Mouse (Mus musculus) c-Kit-positive CD71-positive TER-119-positive erythroid progenitor cells, embryonic 14.5 days (primary cell): Measurements from ENCODE around the gene Mical3.

Experiments used
- DNase-seq: peaks from one replicate; pipeline ENCODE4 v3.0.0-alpha.2; 2013; ENCODE audit warnings: low spot score

Gene Mical3

GRCm38 (mm10) chr6:121145906-121146305 is 15.1 kb upstream of the Mical3 start:
- DNase-seq, result no peak

DNA sequence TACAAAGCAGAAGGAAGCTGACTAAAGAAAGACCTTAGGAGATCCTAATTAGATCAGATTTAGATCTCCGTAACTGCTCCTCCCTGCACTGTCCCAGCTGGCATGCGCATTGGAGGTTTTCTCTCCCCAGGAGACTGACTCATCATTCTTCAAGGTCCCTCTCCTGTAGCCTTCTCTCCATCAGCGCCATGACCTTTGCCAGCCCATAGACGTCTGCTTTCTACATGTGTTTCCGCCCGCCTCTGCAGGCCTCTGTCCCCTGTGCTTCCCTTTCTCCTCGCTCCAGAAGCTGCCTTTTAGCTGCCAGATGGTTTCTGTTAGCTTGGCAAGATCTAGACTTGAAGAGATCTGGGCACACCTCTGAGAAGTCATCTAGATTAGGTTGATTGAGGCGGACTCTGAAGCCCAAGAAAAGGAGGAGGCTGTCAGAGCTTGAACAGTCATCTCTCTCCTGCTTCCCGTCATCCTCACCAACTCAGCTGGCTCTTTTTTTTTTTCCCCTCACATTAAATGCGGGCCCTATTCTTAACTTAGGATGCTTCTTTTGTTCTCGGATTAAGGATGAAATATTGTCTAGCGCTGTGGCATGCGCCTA is 14.3 kb upstream of the Mical3 start:
- DNase-seq, result no peak

DNA sequence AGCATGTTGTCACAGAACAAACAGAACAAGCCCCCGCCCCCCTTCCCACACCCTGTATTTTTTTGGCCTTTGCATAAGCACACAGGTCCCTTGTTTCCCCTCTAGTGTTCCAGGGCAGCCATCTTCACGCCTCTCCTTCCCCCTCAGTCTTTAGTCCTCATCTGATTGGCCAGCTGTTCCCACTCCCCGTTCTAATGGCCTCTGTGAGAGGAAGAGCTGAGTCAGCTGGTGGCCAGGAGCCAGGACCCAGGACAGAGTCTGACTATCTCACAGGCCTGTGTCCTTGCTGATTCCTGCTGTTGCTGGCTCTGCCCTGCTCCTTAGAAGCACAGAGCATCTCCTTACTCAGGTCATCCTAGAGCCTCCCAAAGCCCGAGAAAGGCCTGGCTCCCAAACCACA is 13.3 kb upstream of the Mical3 start:
- DNase-seq, result no peak

GRCm38 (mm10) chr6:121143439-121143838 is 12.6 kb upstream of the Mical3 start:
- DNase-seq, result no peak

DNA sequence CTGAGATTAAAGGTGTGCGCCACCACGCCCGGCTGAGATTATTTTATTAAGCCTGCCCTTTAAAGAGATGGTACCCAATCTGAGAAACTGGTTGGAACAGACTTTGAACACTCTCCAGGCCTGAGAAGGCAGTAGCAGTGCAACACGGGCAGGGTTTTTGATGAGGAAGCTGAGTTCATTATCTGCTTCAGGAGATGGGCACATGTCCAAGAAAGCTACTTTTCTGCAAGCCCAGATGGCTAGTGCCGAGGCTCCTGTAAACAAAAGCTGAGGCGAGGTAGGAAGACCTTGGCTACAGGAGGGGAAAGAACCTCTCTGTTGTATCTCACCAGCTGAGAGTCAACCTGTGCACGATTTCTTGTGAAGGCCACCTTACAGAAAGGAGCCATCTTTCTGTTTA is 11.5 kb upstream of the Mical3 start:
- DNase-seq, result no peak

DNA sequence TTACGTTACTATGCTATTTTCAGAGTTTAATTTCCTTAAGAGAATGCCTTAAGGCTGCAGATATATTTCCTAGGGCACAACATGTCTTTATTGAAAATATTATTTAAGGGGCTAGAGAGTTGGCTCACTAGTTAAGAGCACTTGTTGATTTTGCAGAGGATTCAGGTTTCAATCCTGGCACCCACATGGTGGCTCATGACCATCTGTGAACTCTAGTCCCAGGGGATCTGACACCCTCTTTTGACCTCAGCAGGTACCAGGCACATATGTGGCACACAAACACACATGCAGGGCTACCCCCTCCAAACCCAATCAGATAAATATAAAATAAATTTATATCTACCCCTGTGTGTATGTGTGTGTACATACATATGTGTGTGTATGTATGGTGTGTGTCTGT is 8.5 kb upstream of the Mical3 start:
- no peak for DNase-seq

GRCm38 (mm10) chr6:121138338-121139040 is 7.7 kb upstream of the Mical3 start:
- DNase-seq, result no peak

DNA sequence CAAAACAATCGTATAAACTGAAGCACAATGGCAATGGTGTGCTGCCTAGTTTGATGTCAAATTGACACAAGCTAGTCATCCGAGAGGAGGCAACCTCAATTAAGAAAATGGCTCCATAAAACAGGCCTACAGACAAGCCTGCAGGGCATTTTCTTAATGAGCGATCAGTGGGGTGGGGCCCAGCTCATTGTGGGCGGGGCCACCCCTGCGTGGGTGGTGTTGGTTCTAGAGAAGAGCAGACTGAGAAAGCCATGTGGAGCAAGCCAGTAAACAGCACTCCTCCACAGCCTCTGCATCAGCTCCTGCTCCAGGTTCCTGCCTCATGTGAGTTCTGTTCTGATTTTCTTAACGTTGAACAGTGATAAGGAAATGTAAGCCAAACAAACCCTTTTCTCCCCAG is 6.4 kb upstream of the Mical3 start:
- peak; percentile 46 for DNase-seq

GRCm38 (mm10) chr6:121134884-121135283 is 4.1 kb upstream of the Mical3 start:
- no peak for DNase-seq

GRCm38 (mm10) chr6:121134249-121134648 is 3.5 kb upstream of the Mical3 start:
- no peak for DNase-seq

DNA sequence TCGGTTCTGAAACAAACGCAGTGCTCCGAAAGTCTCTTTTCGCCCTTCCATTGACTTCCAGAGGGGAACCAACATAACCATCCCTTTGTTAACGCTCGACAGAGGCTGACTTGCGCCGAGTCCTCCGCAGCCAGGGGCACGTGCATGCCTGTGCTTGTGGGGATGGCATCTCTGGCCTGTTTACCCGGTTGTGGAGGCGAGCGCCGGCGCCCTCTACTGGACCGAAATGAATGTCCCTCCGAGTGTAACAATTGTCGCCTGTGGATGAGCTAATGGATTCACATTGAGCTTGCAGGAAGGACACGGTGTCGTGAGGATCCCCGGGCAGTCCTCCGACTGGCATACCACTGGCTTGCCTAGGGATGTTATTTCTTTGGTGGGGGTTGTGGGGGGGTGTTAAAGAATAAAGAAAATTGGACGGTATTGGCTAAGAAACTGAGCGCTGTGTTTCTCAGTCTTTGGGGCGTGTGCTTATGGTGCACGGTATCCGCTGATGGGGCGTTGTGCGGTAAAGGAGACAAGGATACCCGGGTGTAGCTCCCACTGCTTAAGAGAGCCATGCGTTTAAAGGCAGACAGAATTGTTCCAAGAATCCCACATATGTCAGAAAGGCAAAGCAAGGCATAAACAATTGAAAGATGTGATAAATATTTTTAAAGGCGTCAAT is 627 bp downstream of the Mical3 start:
- peak; percentile 83 for DNase-seq

DNA sequence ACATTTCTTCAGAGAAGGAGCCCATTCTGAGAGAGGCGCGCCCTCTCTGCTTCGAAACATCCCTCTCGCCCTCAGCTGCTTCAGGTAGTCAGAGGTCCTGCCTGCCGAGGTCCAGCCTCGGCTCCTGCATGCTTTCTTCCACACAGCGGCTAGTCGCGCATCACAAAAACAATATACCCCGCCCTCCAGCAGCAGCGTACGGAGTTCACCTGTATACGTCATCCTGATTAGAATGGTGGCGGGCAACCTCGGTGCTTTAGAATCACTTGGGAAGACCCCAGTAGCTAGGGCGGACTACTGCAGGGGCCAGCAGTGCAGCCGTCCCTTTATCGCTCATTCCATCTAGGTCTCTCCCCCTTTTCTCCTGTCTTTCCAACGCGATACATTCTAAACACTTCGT is 1.3 kb downstream of the Mical3 start:
- no peak for DNase-seq

DNA sequence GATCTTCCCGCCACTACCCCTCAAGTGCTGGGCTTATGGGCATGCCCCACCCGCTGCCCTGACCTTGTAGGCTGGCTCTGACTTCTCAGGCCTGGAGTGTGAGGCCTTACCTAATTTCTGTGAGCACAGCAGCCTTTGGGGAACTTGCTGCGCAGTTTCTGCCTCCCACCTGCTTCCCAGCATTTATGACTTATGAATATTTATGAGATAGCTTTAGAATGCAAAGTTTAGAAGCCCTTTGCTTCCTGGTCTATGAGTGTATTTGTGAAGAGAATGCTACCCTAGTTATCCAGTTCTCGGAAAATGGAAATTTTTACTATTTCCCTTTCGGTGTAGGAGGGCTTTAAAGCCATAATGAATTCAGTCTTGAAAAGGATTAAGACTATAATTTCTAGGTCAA is 2.1 kb downstream of the Mical3 start:
- DNase-seq, result no peak

- DNase-seq, result no peak
Measured at GRCm38 (mm10) chr6:121127726-121128125, 3.1 kb downstream of the Mical3 start.

DNA sequence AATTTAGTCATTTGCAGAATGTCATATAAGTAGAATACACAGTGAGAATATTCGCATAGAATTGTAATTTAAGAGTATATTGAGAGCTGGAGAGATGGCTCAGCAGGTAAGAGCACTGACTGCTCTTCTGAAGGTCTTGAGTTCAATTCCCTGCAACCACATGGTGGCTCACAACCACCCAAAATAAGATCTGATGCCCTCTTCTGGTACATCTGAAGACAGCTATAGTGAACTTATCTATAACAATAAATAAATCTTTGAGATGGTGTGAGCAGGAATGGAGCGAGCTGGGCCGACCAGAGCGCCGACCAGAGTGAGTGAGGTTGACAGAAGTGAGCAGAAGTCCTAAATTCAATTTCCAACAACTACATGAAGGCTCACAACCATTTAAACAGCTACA is 4.6 kb downstream of the Mical3 start:
- DNase-seq, result no peak

DNA sequence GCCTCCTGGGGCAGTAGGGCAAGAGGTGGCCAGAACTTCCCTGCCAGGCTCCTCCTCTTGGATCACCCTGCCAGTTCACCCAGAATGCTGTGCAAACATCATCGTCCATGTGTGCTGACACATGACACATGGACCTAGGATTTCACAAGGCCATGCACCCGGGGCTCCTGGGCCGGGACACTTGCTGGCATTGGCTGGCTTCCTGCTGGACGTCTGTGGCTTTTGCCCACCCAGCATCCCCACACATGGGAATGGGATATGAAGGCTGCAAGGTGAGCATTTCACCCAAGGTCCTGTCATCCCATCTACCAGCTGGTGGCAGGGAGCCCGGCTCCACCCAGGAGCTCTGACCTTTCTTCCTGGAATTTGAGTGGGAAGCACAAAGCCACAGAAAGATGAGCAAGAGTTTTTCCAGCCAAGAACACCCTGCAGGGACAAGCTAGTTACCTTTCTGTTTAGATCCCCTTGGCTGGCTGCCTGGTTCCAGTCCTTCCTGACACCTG is 8.0 kb downstream of the Mical3 start:
- no peak for DNase-seq

DNA sequence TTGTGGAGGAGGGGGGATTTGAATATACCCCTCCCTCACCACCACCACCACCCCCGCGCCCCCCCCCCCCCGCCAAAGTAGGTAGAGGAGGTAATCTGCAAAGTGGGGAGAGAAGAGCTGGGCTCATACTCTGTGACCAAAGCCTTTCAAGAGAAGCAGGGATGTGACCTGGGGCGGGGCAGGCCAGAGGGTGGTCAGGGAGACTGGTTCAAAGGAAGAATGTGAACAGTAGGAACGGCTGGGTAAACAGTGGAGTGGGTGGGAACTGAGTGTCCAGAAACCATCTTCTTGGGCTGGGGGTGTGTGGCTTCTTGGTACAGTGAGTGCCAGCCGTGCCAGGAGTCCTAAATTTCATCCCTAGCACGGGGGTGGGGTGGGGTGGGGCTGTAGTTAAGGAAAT is 10.0 kb downstream of the Mical3 start:
- no peak for DNase-seq

DNA sequence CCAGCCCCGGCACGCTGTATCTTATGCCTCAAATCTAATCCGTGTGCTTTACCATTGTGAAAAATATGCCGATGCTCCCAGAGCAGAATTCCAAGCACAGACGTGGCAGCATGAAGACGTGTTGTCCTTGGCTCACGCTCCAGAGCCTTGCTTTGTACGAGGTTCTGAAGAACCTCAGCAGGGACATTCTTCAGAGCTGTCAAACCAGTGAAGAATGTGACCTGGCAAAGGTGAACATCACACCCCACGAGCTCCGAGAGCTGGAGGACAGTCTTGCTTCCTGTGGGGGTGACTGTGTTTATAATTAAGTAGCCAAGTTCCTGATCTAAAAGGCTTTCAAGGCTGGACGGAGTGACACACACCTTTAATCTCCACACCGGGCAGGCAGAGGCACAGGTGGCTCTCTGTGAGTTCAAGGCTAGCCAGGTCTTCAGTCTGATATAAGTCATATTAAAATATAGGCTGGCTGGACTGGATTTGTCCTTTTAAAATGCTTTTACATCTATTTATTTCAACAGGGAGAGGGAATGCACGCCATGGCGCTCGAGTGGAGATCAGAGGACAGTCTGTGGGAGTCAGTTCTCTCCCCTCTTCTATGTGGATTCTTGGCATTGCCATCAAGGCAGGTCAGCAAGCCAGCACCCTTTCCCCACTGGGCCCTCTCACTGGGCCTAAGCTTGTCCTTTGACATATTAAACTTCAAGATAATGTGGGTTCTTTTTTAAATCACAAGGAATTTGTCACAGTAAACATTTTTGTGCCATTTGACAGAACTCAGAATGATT is 12.6 kb downstream of the Mical3 start:
- DNase-seq, result no peak

- DNase-seq, result no peak
Measured at GRCm38 (mm10) chr6:121117142-121117541, 13.7 kb downstream of the Mical3 start.

- no peak for DNase-seq
Measured at GRCm38 (mm10) chr6:121116434-121116833, 14.4 kb downstream of the Mical3 start.

GRCm38 (mm10) chr6:121111448-121112055 is 19.2 kb downstream of the Mical3 start:
- DNase-seq, result peak; percentile 88

DNA sequence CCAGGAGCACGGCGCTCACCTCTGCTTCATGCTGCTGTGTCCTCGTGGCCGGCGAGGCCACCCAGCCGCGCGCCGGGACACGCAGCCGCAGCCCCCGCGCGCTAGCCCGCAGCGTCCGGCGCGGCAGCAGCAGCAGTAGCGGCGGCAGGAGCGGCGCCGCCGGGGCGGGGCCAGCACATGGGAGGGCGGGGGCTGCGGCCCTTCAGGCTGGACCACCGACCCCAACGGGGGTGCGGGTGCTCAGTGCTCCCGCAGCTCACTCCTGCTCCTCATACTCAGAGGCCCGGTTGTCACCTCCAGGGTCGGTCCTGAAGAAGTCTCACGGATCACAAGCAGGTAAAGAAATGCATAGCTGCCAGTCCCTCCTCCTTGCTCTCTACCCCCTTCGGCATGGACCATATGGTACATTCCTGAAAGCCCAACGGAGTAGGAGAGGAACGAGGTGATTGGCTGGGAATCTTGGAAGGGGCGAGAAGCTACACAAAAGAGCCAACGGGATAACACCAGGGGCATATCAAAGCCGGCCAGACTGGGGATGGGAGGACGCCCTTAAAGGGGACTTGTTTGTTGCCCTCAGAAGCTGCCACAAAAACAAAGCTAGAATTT is 20.7 kb downstream of the Mical3 start:
- DNase-seq, result peak; percentile 96
